Mouse (Mus musculus): ENCODE measurements around the gene Exoc6.
"Not testable (repeated sequence)": the region's sequence is repeated elsewhere in the genome, so short reads cannot be mapped to it uniquely, and the experiment has no call there.

The Exoc6 gene

DNA sequence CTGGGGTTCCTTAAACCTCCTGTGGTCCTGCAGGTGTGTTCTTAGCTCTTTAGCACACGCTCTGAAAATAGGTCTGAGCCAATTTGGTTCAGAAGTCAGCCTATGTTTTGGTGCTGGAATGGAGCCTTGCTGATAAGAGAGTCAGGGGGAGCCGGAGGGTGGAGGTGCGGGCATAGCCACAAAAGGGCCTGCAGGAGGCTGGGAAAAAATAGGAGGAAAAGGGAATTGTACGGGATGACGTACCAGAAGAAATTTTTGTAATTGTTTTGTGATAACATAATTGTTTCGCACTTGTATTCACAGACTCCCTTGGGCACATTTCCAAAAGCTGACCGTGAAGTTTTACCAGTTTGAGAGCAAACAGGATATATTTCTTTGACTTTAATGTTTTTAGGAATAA, 10.0 kb upstream of the Exoc6 start:
- DNase-seq: no peak

DNA sequence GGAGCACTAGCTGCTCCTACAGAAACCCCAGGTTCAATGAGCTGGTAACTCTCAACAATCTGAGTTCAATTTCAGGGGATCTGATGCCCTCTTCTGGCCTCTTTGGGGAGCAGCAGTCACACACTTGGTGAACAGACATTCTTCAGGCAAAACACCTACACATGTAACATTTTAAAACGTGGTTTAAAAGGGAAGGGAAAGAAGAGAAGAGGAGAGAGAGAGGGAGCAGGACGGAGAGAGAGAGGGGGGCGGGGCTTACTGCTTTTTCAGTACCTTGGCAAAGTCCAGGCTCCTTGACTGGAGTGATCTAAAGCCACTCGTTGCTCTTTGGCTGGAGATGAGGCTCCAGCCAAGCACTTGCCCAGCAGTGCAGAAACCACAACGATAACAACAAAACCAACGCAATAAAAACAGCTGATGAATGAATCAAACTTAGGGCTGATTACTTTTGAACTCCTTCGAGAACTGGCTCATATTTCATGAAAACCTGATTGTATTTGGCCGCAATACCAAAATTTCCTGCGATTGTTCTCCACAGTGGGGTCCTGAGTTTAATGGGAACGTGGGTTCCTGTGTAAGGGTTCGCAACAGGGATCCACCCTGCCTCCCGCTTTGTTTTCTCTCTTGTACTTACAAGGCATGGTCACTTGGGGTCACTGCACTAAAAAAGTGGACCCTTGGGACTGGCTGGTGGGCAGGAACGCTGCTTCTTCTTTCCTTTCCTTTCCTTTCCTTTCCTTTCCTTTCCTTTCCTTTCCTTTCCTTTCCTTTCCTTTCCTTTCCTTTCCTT, 6.5 kb upstream of the Exoc6 start:
- DNase-seq: no peak

DNA sequence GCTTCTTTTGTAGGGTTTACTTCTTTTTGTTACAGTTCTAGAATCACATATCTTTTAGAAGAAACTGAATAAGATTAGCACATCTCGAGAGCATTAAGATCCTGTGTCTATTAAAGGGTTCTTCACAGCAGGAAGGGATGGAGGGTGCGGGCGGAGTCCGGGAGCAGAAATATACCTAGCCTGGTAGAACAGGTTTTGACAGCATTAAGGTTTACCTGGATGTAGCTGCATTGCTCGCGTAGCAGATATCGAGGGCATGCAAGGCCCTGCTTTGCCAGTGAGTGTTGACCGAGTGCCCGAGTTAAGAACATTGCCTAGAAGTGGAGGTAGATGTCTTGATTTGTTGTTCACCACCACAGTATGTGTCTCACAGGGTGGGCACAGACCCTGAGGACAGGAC, 5.7 kb upstream of the Exoc6 start:
- DNase-seq: no peak

DNA sequence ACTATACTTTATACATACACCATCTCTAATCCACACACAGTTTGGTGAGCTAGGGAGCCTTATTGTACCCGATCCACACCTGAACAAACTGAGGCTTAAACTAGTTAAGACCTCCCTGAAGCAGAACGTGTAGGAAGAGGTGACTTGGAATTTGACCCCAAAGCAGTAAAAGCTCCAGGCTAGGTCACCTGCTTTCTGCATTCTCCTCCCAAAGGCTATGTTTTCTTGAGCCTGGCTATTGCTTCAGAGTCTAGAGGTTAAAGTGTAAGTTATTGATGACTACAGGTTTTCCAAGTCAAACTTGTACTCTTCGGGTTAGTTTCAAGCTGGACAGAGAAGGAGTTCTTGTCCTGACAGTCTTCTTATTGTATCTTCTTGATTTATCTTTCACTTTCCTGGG, 5.0 kb upstream of the Exoc6 start:
- no peak for DNase-seq

DNA sequence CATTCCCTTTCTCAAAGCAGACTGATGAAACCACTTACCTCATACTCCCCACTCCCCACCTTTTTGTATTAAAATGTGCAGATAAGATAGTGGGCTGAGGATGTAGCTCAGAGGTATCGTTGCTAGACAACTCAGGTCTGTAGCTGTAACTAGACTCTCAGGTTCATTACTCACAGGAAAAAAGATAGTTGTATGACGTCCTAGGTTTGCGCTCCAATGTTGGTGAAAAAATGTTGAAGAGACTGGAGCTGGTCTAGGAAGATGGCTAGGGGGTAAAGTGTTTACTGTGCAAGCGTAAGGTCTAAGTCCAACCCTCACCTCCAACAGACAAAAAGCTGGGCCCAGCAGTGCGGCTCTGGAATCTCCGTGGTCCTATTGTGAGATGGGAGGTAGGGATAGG, 4.5 kb upstream of the Exoc6 start:
- DNase-seq: no peak

DNA sequence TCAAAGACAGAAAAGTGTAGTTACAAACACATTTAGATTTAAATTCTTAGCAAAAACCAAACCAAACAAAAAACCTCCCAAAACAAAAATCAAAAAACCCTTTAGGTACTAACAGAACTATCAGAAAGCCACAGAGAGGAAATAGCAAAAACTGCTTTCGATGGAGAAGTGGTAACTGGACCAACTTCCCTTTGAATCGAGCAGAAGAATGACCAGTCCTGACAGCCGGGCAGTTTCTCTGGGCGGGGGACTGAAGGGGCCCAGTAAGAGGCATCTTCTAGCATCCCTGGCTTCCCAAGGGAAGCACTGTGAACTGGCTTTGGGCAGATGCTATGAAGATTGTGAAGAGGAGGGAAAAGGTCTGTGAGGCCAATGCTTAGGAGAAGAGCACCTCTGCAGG, 3.4 kb upstream of the Exoc6 start:
- DNase-seq: no peak

DNA sequence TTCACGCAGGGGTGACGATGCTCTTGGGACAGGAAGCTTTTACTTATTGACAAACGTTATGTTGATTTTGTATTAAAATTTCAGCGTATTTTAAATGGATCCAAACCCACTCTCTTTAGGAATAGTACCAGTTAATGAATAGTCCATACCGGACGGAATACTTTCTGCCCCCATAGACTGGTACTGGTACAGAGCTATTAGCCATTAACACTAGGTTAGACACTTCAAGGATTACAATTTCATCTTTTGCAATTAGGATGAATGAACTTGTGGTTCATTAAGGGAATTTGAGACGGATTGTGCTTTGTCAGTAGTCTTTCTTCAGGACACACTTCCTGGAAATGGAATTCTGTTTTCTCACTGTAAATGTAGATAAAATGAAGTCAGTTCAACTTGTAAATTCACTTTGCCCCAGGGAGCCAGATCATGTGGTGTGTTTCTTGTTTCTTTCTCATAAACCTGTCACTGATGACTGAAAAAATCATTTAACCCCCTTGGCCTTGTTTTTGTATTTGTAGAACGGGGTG, 885 bp downstream of the Exoc6 start:
- no peak for DNase-seq

DNA sequence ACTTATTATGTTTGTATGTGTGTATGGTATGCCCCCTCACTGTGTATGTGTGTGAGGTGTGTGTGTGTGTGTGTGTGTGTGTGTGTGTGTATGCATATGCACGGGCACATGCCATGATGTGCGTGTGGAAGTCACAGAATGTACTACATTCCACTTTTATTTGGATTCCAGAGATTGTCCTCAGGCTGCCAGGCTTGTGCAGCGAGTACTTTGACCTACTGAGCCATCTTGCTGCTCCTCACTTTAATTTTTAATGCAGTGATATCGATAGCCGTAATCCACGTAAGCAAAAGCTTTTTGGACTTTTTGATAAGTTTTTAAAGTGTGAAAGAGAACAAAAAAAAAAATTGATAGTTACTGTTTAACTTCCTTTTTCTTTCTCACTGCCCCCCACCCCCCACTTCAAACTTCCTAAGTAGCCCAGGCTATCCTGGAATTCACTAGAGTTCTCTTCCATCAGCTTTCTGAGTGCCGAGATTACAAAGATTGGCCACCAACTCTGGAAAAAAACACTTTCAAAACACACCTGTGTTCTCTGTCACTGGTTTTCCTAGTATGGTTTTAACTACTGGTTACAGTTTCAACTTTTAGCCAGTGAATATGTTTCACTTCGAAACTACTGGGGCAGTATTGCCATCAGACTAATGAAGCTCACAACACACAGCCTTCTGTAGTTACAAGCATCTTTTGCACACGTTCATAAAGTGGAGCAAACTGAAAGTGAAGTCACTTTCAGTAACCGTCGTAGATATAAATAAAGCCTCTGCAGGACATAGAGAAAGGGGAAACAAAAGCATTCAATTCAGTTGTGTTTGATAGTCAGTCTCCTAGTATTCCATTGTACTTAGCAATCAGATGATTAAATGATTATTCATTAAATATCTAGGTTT, 3.4 kb downstream of the Exoc6 start:
- DNase-seq: no peak

DNA sequence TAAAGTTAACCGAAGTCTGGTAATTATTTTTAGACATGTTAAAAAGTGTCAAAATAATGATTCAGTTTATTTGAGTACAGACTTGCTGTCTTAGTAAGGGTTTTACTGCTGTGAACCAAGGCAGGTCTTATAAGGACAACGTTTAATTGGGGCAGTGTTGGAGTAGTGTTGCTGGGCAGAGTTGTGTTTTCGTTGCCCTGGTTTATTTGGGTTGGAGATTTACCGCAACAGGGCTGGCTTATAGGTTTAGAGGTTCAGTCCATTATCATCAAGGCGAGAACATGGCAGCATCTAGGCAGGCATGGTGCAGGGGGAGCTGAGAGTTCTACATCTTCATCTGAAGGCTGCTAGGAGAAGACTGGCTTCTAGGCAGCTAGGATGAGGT, 4.0 kb downstream of the Exoc6 start:
- DNase-seq: not testable (repeated sequence)

DNA sequence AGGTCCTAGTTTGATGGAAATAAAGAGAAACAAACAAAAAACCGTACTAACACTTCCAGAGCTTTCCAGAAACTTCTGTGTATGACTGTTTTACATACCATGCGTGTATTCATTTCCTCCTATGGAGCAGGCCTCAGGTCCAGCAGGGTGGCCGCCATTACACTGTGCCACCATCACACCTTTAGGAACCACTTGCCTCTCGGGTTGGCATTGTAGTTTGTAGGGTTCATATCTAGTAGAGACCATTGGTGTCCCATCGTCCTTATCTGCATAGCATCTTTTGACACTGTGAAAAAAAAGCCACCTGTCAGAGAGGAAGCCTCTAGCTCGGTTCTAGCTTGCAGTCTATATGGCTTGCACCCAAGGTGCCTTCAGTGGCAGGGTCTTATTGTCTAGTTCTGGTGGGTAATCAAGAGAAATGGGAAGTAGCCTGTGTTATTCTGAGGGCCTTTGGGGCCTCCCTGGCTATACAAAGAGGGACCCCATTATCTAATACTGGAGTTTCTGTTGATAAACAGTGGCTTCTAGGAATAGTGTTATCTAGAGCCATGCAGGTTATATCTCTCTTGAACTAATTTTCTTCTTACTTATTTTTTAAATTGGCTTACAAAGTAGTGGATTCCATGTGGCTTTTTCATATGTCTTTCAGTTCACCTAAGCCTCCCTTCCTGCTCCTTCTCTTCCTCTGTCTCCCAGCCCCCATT, 5.8 kb downstream of the Exoc6 start:
- DNase-seq: no peak

DNA sequence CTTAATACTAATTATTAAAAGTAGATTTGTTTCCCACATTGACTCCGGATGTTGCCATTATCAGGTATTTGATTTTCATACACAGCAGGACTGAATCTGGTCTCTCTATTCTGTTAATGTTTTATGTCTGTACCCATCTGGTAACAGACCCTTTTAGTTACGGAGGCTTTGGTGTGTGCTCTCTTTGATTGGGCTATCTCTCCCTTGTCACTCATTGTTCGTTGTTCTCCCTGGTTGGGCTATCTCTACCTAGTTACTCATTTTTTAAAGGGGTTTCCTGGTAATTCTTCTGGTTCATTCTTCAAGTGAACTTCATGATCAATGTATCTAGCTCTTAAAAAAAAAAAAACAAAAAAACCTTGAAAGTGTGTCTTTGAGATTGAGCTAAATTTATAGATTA, 7.7 kb downstream of the Exoc6 start:
- no peak for DNase-seq

DNA sequence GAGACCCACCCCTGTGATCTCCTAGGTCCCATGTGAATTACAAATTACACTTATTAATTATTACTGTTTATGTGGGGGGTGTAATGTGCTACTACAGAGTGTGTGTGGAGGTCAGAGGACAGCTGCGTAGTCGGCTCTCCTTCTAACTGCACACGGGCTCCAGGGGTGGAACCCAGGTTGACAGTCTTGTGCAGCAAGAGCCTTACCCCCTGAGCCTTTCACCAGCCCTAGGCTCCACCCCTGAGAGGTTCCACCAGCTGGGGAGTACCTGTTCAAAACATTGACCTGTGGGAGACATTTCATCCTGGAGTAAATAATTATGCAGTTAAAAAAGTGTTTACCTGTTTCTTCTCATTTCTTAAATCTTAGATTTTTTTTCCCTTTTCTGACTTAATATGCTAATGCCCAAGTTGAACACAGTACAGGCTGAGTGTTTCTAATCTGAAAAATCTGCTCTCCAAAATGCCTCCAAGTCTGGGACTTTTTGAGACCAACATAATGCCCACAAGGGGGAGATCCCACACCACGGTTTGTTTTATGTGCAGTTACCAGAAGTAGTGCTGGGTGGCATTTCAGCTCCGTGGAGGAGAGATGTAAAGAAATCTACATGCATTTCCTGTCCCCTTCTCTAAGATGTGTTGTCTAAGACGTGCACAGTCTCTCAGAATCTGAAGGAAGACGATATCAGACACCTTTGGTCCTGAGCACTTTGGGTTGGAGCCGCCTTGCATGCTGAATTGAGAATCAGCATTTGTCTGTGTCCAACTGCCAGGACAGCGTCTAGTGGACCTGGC, 9.3 kb downstream of the Exoc6 start:
- DNase-seq: peak; percentile 40 to 60

DNA sequence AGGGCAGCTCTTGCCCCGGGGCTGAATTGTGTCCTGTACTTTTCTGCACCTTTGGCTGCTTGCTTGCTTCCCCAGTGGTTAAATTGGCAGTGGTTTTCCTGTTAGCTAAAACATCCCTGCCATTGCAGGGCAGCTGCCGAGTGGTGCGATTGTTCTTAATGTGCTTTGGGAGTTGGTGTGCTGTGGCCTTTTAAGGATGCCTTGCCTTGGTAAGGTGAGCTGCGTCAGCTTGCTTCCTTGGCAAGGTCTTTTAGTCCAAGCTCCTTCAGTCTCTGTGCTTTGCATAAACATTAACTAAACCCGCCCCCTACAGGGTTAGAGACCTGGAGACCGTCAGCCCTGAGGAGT, 9.8 kb downstream of the Exoc6 start:
- no peak for DNase-seq

DNA sequence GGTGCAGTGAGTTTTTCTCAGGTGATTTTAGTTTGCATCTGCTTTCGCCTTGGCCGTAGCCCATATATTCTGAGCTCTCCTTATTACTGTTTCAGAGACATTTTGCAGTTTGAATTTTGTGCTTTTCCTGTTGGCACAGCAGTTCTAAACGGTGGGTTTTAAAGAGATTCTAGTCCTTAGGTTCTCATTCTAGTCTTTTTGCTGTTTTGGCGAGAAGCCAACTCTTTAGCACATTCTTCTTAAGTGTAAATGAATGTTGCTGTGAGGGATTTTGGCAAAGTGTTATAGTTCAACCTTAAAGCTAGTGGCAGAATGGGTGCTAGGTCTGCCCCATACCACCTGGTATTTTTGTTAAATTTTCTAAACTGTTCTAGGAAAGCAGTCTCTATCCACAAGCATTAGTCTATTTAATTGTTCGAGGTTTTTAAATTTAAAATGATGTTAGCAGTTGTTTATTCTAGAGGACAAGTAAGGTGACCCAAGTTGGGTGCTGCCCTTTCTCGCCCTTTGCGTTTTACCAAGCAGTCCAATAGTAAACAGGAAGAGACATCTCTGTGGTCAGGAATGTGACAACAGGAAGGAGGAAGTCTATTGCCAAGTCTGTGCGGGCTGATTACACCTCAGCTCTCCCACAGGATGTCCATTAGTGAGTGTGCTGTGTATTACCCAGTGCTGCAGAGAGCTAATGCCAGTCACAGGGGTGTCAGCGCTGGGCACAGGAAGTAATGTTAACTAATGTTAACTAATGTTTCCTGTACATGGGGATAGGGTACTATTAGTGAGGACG, 11.1 kb downstream of the Exoc6 start:
- DNase-seq: no peak

DNA sequence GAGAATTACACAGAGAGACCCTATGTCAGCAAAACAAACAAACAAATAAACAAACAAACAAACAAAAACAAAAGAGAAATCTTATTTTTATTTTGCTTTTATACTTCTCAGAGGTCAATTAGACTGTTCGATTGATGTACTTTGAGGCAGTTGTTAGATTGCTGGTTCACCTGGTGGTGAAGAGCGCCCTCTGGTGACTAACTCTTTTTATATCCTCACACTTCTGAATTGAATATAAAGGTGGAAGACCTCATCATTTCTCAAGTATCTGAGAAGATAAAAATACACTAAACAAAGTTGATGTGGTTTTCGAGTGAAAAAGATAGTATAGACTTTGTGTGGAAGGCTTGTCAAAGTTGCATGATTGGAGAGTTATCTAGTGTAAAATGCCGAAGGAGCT, 13.5 kb downstream of the Exoc6 start:
- DNase-seq: no peak

DNA sequence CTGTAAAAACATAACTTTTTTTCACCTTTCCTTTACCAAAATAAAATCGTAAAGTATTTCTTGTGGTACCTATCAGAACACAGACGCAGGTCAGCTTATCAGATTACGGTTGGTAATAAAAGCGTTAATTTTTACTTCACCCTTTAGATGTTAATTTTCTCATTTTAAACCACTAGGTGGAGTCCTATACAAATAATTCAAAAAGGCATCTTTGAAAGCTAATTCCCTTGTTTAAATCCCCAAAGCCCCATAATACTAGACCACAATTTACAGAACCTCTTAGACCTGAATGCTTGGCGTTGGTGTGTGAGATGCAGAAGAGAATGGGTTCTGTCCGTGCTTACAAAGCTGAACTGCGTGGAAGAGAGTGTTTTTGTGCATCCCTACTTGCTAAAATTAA, 15.6 kb downstream of the Exoc6 start:
- DNase-seq: no peak

DNA sequence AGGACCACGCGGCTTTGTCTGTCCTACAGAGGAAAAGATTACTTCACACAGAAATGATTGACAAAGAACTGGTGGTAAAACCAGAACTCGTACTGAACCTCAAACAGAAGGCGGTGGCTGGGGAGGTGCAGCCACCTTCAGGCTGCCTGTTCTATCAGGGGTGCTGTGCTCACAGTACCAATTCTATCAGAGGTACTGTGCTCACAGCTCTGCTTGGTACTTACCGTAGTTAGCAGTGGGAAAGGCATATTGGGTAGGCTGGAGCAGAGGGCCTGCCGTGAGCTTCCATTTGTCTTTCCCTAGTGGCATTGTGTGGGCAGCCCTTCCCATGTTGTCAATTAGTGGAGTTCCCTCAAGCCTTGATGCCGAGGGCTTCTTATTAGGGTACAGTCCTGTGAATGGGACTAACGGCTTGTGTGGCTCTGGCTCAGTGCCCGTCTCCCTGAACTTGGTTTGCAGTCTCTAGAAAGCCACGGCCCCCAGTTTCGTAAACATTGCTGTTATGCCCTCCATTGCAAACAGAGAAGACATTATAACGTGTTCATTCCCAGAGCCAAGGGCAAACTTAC, 19.1 kb downstream of the Exoc6 start:
- DNase-seq: no peak

DNA sequence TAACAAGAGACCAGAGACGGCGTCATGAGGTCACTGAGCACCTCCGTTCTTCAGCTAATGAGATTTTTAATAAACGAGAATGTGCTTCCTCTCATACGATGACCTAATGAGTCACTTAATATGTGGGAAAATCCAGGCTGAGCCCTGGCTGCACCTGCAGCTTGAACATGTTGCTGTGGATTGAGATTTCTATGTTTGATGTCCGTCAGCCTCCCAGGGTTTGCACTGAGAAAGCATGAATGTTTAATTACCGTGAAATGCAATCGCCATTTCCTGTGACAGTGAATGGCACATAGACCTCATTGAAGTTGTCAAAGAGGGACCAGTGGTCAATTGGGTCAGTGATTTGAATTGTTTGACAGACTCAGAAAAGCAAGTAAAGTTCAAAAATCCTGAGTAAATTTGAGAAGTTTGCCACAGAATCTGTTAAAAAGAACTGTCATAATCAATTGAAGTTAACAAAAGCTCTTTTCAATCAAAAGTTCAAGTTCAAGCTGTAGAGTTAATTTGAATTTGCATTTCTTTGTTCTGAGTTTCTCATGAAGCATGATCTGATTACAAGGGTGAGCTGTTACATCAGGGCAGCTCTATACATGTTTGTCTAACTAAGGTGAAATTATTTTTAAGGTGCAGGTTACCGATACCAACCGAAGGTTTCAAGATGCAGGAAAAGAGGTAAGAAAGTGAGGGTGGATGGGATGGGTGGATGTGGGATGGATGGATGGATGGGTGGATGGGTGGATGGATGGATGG, 20.9 kb downstream of the Exoc6 start:
- DNase-seq: no peak

DNA sequence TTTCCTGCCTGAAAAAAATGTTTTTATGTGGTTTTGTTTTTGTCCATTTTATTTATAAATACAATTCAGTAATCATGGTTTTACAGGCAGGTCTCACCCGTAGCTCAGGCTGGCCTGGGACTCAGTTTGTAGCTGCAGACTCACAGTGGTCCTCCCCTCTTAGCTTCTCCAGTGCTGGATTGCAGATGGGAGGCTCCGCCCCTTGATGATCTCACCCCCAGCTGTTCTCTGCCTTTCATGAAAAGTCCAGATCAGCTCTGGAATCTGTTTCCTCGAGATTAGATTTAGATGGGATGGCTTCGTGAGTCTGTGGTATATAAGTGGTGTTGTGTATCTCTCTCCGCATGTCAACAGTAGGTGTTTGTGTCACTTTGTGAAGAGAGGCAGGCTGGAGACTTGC, 24.6 kb downstream of the Exoc6 start:
- no peak for DNase-seq

DNA sequence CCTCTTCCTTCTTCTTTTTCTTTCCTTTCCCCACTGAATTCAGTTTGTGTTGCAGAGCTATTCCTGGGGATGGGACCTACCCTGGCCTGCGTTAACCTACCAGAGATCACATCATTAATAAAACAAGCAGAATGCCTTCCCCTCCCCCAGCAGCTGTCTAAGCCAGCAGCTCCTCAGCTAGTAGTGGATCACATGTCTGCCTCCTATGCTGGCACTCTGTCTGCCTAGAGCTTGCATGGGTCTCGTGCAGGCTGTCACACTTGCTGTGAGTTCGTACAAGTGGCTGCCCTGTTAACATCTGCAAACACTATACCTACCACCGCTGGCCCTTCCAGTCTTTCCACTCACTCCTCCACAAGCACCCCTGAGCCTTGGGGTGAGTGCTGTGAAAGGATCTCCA, 29.4 kb downstream of the Exoc6 start:
- DNase-seq: no peak

DNA sequence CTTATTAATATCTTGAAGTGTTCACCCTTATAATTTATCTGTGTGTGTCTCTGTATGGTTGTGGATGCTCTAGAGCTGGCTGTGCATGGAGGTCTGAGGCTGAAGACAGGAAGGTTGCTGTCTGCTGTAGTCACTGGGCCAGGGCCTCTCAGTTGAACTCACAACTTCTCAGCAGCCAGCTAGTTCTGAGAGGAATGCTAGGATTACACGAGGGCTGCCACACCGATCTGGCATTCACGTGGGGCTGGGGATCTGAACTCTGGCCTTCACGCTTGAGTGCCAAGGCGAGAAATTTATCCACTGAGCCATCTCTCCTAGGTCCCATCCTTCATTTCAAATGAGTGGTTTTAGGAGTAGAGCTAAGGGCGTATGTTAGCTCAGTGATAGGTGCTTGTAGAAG, 30.2 kb downstream of the Exoc6 start:
- DNase-seq: no peak

All from thymus, adult 18-20 months (tissue).